Mouse (Mus musculus) olfactory bulb, adult 2 months (tissue): ENCODE measurements at regions not wholly inside any gene's neighbourhood (a gene's known extent, or its start where the extent isn't known, plus 50 kb on each side); places are given as distances from the start of the nearest gene placed in this dataset.

Experiments
- CTCF ChIP-seq: fragments of 200-500 bp; IDR thresholded peaks from 2 replicates; pipeline ENCODE4 v1.5.1; 2012; ENCODE audit warnings: low read depth, mild to moderate bottlenecking, low read length, moderate library complexity; ENCODE audit not compliant: insufficient read depth
- POLR2A ChIP-seq: fragments of 200-500 bp; IDR thresholded peaks from 2 replicates; pipeline ENCODE4 v1.6.1; 2012; ENCODE audit warnings: mild to moderate bottlenecking, low read depth, low read length, moderate library complexity; ENCODE audit not compliant: insufficient read depth

DNA sequence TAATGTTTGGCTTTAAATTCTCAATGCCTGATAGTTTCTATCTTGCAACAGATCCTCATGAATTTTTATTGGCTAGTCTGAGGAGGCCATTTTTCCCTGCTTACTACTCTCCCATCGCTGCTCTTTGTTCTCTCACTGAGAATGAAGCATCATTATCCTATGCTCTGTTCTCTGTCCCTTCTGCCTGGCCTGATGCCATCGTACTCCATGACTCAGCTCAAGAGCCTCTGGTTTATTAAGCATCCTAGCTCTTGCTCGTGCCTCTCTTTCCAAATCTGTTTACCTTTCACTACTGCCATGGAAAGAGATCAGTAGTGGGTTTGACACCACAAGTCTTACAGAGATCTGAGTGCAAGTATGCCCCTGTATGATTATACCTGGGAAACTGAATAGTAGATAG is 926.8 kb downstream of the Gm9195 start:
- TF ChIP-seq CTCF = no peak
- no peak for TF ChIP-seq POLR2A
